Mouse (Mus musculus): ENCODE data around the gene Rora. TPM values are rescaled to one million over a fixed set of nuclear protein-coding genes. Genes with fewer than 3 reads are reported as not detected.

Rora gene
- polyA plus RNA-seq, 1 experiment from 2014 or later = 7.8 TPM

DNA sequence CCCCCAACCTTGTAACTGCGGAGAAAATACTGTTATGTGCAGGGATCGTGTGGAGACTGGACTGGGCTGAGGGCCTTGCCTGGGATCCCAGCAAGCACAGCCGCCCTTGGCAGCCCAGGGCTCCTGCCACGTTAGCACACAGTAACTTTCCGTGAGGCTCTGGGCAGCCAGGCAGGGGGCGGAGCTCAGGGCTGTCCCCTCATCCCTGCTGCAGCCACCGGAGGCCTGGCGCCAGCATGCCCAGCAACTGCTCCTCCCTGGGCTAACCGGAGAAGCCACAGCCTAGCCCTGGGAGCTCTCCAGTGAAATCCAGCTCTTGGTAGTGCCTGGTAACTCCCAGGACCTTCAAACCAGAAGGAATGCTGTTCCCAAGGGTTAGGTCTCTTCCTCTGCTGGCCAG lies 605.8 kb downstream of the Rora start:
- no peak for ATAC-seq (ENCODE audit: low FRiP score)
- WGBS = 3% methylated on average over 9 of the region's 9 CpGs

DNA sequence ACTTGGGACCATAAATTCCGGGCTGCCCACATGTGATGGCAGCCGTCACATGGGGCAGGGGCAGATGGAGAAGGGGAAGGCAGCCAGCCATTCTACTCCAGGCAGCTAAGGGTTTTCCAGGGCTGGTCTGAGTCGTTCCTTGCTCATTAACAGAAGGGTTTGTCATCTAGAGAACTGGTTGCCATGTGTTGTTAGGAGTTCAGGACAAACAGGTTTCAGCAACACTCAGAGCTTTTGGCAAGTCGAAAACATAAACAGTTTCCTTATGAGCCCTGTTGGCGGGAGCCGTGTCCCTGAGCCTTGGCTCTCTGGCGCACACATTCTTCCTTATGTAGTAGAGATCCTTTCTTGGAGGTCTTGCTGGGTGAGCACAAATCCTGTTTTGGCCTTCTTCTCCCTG lies 611.6 kb downstream of the Rora start:
- H3K27ac ChIP-seq = no peak overlapping the region
- no peaks in the 10 kb centered on the region for H3K9me3 ChIP-seq (replicated peaks)
- no peaks in the 10 kb centered on the region for H3K36me3 ChIP-seq
- no peak overlapping the region for H3K4me2 ChIP-seq (replicated peaks)
- no peak for ATAC-seq (ENCODE audit: low FRiP score)
- WGBS = 83% methylated on average over 7 of the region's 7 CpGs
- no peak overlapping the region for H3K4me3 ChIP-seq
- H3K27me3 ChIP-seq = no peaks in the 10 kb centered on the region
- no peaks in the 10 kb centered on the region for H3K4me1 ChIP-seq
- H3K9ac ChIP-seq = no peak overlapping the region

More for the DNA sequence above, 605.8 kb downstream of the Rora start:
- no peak overlapping the region for H3K4me3 ChIP-seq
- H3K4me2 ChIP-seq (replicated peaks) = peak overlapping the region; percentile 1; the same call in 1 of the 2 replicates
- no peaks in the 10 kb centered on the region for H3K36me3 ChIP-seq
- H3K27me3 ChIP-seq = no peaks in the 10 kb centered on the region
- H3K9ac ChIP-seq = no peak overlapping the region; the same call in 1 of the 2 replicates
- H3K4me1 ChIP-seq = peaks cover 8% of the 10 kb centered on the region
- no peaks in the 10 kb centered on the region for H3K9me3 ChIP-seq (replicated peaks)
- H3K27ac ChIP-seq = no peak overlapping the region

DNA sequence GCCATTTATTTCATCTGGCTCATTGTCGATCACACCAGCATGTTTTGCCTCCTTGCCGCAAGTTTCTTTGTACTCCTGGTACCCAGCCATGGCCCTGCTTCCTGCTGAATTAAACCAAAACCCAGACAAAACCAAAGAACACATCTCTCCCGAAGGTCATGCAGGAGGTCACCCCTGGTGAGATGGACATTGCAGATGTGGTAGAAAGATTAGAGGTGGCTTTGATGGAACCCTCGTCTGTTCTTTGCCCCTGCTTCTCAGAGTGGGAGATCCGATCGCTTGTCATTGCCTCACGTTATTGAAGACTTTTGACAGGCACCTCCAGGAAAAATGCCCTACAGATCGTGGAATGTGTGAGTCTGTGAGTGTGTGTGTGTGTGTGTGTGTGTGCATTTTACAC lies 616.8 kb downstream of the Rora start:
- Histone ChIP-seq H3K4me3 (no peak overlapping the region), H3K36me3 (no peaks in the 10 kb centered on the region), H3K27ac (no peak overlapping the region), H3K9ac (no peak overlapping the region), H3K4me1 (peaks cover 3% of the 10 kb centered on the region; the same call in 1 of the 2 replicates), H3K4me2 (replicated peaks) (no peak overlapping the region), H3K9me3 (replicated peaks) (no peaks in the 10 kb centered on the region), H3K27me3 (peaks cover 5% of the 10 kb centered on the region)
- ATAC-seq (ENCODE audit: low FRiP score) = no peak
- 20% methylated on average over 8 of the region's 8 CpGs for WGBS

DNA sequence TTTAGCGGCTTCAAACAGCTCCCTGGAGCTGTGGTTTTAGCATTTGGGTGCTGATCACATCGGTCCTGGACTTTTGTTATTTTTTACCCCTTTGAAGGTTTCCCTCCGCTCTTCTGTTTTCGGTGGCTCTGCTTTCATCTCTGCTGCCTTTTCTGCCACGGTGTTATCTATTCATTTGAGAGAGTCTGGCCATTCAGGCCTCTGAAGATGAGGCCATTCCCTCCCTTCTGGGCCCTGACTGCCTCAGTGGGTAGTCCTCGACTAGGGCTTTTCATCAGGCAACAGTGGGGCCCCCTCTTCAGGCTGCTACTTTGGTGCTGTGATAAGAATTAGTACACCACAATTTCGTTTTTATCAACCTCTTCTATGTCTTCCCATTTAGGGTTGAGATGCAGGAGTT lies 617.3 kb downstream of the Rora start:
- Histone ChIP-seq H3K27ac (no peak overlapping the region), H3K9ac (no peak overlapping the region), H3K4me1 (peaks cover 3% of the 10 kb centered on the region; the same call in 1 of the 2 replicates), H3K27me3 (peaks cover 5% of the 10 kb centered on the region), H3K4me3 (no peak overlapping the region), H3K4me2 (replicated peaks) (no peak overlapping the region), H3K9me3 (replicated peaks) (no peaks in the 10 kb centered on the region), H3K36me3 (no peaks in the 10 kb centered on the region)
- WGBS = 23% methylated on average over 7 of the region's 7 CpGs
- ATAC-seq (ENCODE audit: low FRiP score) = no peak

DNA sequence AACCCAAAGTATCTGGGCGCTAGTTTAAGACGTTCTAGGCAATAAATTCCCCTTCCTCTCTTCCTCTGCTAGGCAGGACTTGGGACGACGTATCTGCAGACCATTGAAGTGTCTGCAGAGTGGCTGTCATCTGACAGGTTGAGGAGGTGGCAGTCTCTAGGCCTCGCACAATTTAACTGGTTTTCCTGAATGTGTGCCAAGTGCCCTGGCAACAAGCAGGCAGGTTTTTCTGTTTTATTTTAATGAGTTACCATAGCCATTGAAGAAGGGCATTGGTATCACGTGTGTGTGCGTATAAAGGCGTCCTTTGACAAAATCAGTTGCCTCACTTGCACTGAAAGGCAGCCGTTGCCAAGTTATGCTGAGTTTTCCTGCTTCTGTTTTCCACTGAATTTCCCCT lies 619.3 kb downstream of the Rora start:
- H3K9me3 ChIP-seq (replicated peaks) = no peaks in the 10 kb centered on the region
- no peak overlapping the region for H3K4me2 ChIP-seq (replicated peaks)
- 51% methylated on average over 9 of the region's 9 CpGs for WGBS
- H3K4me1 ChIP-seq = peaks cover 5% of the 10 kb centered on the region; the same call in 1 of the 2 replicates
- no peak overlapping the region for H3K9ac ChIP-seq
- no peaks in the 10 kb centered on the region for H3K36me3 ChIP-seq
- peaks cover 5% of the 10 kb centered on the region for H3K27me3 ChIP-seq
- no peak overlapping the region for H3K27ac ChIP-seq
- H3K4me3 ChIP-seq = no peak overlapping the region
- no peak for ATAC-seq (ENCODE audit: low FRiP score)

DNA sequence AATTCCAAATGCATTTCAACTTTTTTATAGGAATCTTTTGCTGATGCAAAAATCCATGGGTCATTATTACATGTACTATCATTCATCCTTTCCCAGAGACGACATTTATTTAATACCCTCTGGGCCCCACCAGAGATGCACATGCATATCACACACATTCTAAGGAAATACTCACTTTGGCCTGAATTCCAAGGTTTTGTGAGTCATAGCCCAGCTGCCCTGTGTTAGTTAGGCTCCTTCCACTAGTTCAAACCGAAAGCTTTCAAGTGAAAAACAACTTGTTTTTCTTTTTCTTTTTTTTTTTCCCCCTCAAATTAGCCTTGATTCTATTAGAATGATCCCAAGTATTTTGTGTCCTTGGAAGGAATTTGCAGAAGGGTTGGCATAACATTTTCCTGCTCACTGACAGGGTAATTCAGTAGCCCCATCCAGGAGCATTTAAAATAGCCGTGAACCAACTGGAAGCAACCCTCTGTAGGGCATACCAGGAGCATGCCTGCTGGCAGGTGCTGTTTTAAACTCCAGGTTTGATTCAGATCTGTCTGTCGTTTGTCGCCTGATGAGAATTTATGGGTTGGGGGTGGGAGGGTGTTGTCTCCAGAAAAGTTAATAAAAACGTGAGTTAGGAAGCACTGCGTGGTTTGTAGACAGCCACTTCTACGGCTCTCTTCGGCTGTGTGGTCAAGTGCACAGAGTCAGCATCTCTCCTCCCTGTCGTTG lies 621.3 kb downstream of the Rora start:
- Histone ChIP-seq H3K9me3 (replicated peaks) (no peaks in the 10 kb centered on the region), H3K9ac (no peak overlapping the region), H3K36me3 (no peaks in the 10 kb centered on the region), H3K27me3 (peaks cover 5% of the 10 kb centered on the region), H3K27ac (no peak overlapping the region), H3K4me3 (no peak overlapping the region), H3K4me1 (peaks cover 5% of the 10 kb centered on the region; the same call in 1 of the 2 replicates), H3K4me2 (replicated peaks) (no peak overlapping the region)
- no peak for ATAC-seq (ENCODE audit: low FRiP score)
- 76% methylated on average over 10 of the region's 10 CpGs for WGBS

DNA sequence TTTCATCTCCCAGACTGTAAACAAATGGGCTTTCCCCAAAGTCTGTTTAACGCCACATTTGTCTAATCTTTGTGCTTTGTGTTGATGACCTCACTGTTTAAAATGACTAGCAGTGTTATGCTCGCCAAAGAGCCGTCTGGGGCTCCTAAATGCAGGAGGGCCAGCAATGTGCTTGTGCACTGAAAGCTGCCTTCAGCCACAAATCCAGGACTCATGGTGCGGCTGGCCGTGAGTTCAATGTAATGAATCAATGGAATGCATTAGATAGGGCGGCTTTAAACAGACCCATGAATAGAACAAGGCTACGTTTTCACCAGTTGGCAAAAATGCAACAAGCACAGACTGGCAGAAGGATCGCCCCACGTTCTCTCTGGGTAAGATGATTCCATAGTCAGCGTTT lies 623.7 kb downstream of the Rora start:
- no peak for ATAC-seq (ENCODE audit: low FRiP score)
- H3K9me3 ChIP-seq (replicated peaks) = no peaks in the 10 kb centered on the region
- no peak overlapping the region for H3K4me2 ChIP-seq (replicated peaks)
- H3K27ac ChIP-seq = no peak overlapping the region
- 71% methylated on average over 10 of the region's 10 CpGs for WGBS
- no peak overlapping the region for H3K9ac ChIP-seq
- H3K4me3 ChIP-seq = no peak overlapping the region
- H3K36me3 ChIP-seq = no peaks in the 10 kb centered on the region
- no peaks in the 10 kb centered on the region for H3K27me3 ChIP-seq
- H3K4me1 ChIP-seq = 0 out of 2 replicates have a peak, but pooled peaks cover 3% of the 10 kb centered on the region

DNA sequence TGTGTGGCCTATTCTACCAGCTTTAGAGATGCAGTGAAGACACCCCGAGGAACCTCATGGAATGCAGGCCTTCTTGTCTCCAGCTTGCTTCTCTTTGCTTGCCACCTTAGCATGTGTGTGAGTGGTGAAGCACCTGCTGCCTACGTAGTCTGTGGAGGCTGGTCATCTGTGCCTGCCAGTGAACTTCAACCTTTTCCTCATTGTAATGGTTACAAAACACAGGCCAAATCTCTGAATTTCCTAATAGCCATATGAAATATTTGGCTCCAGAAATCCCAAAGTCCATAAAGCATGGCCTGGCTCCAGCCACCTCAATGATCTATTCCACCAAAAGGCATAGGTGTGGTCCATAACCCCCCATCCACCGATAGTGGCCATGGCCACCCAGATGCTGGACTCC lies 631.4 kb downstream of the Rora start:
- Histone ChIP-seq H3K27me3 (peaks cover 7% of the 10 kb centered on the region), H3K4me3 (no peak overlapping the region), H3K4me1 (peaks cover 6% of the 10 kb centered on the region), H3K36me3 (no peaks in the 10 kb centered on the region), H3K4me2 (replicated peaks) (no peak overlapping the region), H3K27ac (no peak overlapping the region), H3K9me3 (replicated peaks) (no peaks in the 10 kb centered on the region), H3K9ac (no peak overlapping the region)
- WGBS = 87% methylated on average over 3 of the region's 3 CpGs
- ATAC-seq (ENCODE audit: low FRiP score) = no peak

DNA sequence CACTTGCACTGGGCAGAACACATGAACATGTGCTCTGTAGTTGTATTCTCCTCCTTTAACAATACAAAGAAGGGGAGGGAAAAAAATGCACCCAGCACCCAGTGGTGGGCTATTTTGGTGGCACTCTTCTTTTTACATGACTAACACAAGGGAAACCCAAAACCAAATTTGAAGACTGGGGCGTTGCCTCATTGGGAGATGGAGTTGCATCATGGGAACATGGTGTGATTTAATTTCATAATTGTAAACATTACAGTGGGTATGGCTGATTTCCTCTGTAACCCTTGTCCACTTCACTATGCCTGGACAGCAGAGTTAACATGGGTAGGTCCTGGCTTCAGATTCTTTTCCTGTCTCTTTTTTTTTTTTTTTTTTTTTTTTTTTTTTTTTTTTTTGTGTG lies 634.5 kb downstream of the Rora start:
- Histone ChIP-seq H3K36me3 (no peaks in the 10 kb centered on the region), H3K27ac (no peak overlapping the region), H3K27me3 (peaks cover 27% of the 10 kb centered on the region), H3K4me1 (peaks cover 20% of the 10 kb centered on the region), H3K4me2 (replicated peaks) (no peak overlapping the region), H3K4me3 (no peak overlapping the region), H3K9ac (no peak overlapping the region), H3K9me3 (replicated peaks) (no peaks in the 10 kb centered on the region)
- WGBS = 89% methylated on average over 1 of the region's 1 CpGs
- no peak for ATAC-seq (ENCODE audit: low FRiP score)

DNA sequence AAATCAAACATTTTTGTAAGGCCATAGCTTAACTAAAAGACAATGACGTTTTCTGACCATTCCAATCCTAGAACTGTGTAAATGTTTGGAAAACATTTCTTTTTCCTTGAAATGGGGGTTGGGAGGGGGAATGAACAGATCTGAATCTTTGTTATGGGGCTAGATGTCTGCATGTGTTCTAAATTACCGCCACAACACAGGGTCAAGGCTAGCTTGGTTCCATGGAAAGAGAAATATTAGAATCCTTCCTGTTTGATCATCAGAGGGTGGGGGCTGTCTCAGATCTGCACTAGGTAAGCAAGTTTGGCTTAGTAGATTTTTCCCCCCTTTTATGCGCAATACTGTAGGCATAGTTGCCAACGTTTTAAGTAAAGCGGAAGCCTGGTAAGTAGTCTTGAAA lies 635.0 kb downstream of the Rora start:
- Histone ChIP-seq H3K4me1 (peaks cover 20% of the 10 kb centered on the region), H3K9ac (no peak overlapping the region), H3K9me3 (replicated peaks) (no peaks in the 10 kb centered on the region), H3K4me2 (replicated peaks) (no peak overlapping the region), H3K27me3 (peaks cover 32% of the 10 kb centered on the region), H3K27ac (no peak overlapping the region), H3K36me3 (no peaks in the 10 kb centered on the region), H3K4me3 (no peak overlapping the region)
- WGBS = 42% methylated on average over 5 of the region's 5 CpGs
- ATAC-seq (ENCODE audit: low FRiP score) = no peak

DNA sequence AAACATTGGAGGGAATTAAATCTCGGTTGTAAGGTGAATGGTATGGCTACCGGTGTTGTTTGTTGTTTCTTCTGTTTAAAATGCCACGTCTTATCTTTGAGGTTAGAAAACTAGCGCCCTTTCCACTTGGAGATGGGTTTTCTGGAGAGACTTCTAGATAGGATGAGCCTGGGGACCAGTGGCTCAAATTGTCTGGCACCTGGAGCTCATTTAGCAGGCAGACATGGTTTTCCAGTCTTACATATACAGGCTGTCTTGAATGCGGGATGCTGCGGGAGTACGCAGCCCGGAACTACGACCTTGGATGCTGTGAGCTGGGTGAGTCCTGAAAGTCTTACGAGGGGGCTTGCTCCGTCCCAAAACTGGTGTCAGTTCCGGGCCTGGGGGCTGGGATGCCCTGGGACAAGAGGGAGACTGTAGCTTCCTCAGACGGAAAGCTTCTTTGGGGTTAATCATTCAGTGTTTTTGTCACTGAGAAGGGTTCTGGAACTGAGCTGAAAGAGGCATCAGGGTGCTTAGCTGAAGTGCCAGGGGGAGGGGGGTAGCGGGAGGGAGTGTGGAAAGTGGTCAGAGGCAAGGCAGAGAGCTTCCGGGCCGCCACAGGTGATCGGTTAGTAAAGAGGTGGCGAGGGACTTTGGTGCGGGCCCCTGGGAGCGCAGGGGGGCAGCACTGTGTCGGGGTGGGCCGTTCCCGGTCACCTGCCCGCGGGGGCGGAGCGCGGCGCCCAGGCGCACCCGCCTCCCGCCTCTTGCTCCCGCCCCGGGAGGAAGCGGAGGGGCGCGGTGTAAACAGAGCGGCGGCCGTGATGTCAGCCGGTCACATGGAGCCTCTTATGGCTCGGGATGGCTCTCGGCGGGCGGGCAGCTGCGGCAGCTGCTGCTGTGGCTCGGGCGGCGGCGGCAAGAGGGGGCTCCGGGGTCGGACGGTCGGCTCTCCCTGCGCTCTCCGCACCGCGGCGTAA lies 635.8 kb downstream of the Rora start:
- Histone ChIP-seq H3K9ac (peak overlapping the region; percentile 72), H3K27ac (no peak overlapping the region; the same call in 1 of the 2 replicates), H3K4me3 (peak overlapping the region; percentile 70), H3K9me3 (replicated peaks) (no peaks in the 10 kb centered on the region), H3K4me2 (replicated peaks) (peak overlapping the region; percentile 94), H3K4me1 (peaks cover 20% of the 10 kb centered on the region), H3K27me3 (peaks cover 32% of the 10 kb centered on the region), H3K36me3 (no peaks in the 10 kb centered on the region)
- WGBS = 2% methylated on average over 57 of the region's 59 CpGs
- peak; percentile 93 for ATAC-seq (ENCODE audit: low FRiP score)

Data from hindbrain, embryonic 12.5 days (tissue).